In the genomic region with DNA sequence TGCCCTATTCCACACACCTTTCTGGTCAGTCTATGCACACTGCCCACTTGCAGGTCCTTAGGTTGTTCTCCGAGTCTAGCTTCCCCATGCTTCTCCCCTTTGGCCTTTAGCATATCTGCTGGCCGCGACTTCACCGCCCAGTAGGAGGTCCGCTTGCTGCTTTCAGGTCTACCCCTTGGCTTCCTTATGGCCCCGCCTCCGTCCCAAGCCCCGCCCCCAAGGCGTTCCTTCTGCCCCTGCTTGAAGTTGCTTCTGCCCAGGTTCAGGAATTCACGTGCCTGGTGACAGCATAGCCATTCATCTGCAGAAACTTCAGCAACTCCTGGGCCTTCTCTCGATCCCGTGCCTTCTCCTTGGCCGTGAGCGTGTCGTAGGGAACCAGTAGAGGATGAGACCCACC, we compare ENCODE assay signal across 11 mouse cellular contexts. TPM values are rescaled to one million over a fixed set of nuclear protein-coding genes. Genes with fewer than 3 reads are reported as not detected.
DNase-seq lines count a peak whose midpoint lies in the region; ATAC-seq lines count a peak whose summit lies in the region.
"Had no signal": no experiment of that assay in that cellular context is flagged by ENCODE, and none has a peak within 500 bp of the region (broad histone marks: within the 10 kb centered on the region; RNA-seq: fewer than 3 reads in every experiment).

No protein-coding gene starts in this region.

- DNase-seq in urinary bladder, postnatal 14 days (ENCODE audit: low spot score): peak; percentile 61
- no peak for DNase-seq in urinary bladder, adult 2 months (ENCODE audit: low spot score)
- DNase-seq in testis, postnatal 10 days (ENCODE audit: low spot score): peak; percentile 76
- no peak for DNase-seq in midbrain, embryonic 10.5 days (ENCODE audit: low spot score)
- no peak for DNase-seq in layer of hippocampus, adult 11-12 months (ENCODE audit: low spot score)
- DNase-seq: right cerebral cortex, postnatal 14 days had no signal

- H3K36me3 ChIP-seq in liver, embryonic 12.5 days: no peaks in the 10 kb centered on the region
- no peaks in the 10 kb centered on the region for H3K36me3 ChIP-seq in midbrain, embryonic 10.5 days
- no peaks in the 10 kb centered on the region for H3K36me3 ChIP-seq in forebrain, embryonic 13.5 days (ENCODE audit: poor library complexity, severe bottlenecking)
- H3K36me3 ChIP-seq: heart, embryonic 13.5 days had no signal

- H3K27ac ChIP-seq in liver, embryonic 12.5 days: no peak overlapping the region
- H3K27ac ChIP-seq in midbrain, embryonic 10.5 days (replicated peaks): no peak overlapping the region
- no peak overlapping the region for H3K27ac ChIP-seq in forebrain, embryonic 13.5 days
- H3K27ac ChIP-seq: heart, embryonic 13.5 days; liver, embryonic 14.5 days had no signal

- WGBS in liver, embryonic 12.5 days (ENCODE audit: insufficient replicate concordance): 9% methylated on average over 15 of the region's 15 CpGs
- WGBS in midbrain, embryonic 10.5 days: 7% methylated on average over 15 of the region's 15 CpGs
- WGBS in forebrain, embryonic 13.5 days: 11% methylated on average over 15 of the region's 15 CpGs

- H3K4me3 ChIP-seq in liver, embryonic 12.5 days: no peak overlapping the region
- no peak overlapping the region for H3K4me3 ChIP-seq in midbrain, embryonic 10.5 days
- H3K4me3 ChIP-seq in forebrain, embryonic 13.5 days: no peak overlapping the region
- H3K4me3 ChIP-seq: heart, embryonic 13.5 days had no signal

- no peak overlapping the region for H3K9ac ChIP-seq in liver, embryonic 12.5 days
- no peak overlapping the region for H3K9ac ChIP-seq in forebrain, embryonic 13.5 days
- H3K9ac ChIP-seq: heart, embryonic 13.5 days; liver, embryonic 14.5 days had no signal

- no peaks in the 10 kb centered on the region for H3K9me3 ChIP-seq in liver, embryonic 12.5 days (replicated peaks)
- 0 out of 2 replicates have a peak, but pooled peaks cover 4% of the 10 kb centered on the region for H3K9me3 ChIP-seq in midbrain, embryonic 10.5 days (replicated peaks)
- no peaks in the 10 kb centered on the region for H3K9me3 ChIP-seq in forebrain, embryonic 13.5 days (replicated peaks)
- H3K9me3 ChIP-seq: heart, embryonic 13.5 days had no signal

- no peak overlapping the region for H3K4me2 ChIP-seq in liver, embryonic 12.5 days
- H3K4me2 ChIP-seq in forebrain, embryonic 13.5 days: no peak overlapping the region
- H3K4me2 ChIP-seq: heart, embryonic 13.5 days had no signal

- peak; percentile 80 for ATAC-seq in granulocyte monocyte progenitor cell, adult 5-6 weeks (replicated peaks; ENCODE audit: poor library complexity, severe bottlenecking)
- ATAC-seq in liver, embryonic 12.5 days: peak; percentile 31; the same call in 1 of the 2 replicates
- no peak for ATAC-seq in forebrain, embryonic 13.5 days

- peaks cover 67% of the 10 kb centered on the region for H3K27me3 ChIP-seq in liver, embryonic 12.5 days (replicated peaks)
- peaks cover 63% of the 10 kb centered on the region for H3K27me3 ChIP-seq in midbrain, embryonic 10.5 days (ENCODE audit: low read depth, poor library complexity, severe bottlenecking)
- peaks cover 13% of the 10 kb centered on the region; the same call in 1 of the 2 replicates for H3K27me3 ChIP-seq in forebrain, embryonic 13.5 days

- H3K4me1 ChIP-seq in liver, embryonic 12.5 days: peaks cover 4% of the 10 kb centered on the region
- H3K4me1 ChIP-seq in midbrain, embryonic 10.5 days: peaks cover 21% of the 10 kb centered on the region
- peaks cover 47% of the 10 kb centered on the region for H3K4me1 ChIP-seq in forebrain, embryonic 13.5 days

RNA-seq across cellular contexts. Expression of a gene that starts 57.2 kb away (rescaled TPM):
- 0.15 and 0.21 TPM in 2 replicates for polyA plus RNA-seq in urinary bladder, adult 2 months (2012; rRNA removed)
- 4.7 TPM in 1 of 2 replicates, not detected in the other for total RNA-seq in granulocyte monocyte progenitor cell, adult 5-6 weeks (2014; fragmentation: Nextera tagmentation)
- total RNA-seq in granulocyte monocyte progenitor cell, adult 5-6 weeks (2017): 0.69 TPM in 1 of 2 replicates, not detected in the other
- 0.33 and 0.38 TPM in 2 replicates for polyA plus RNA-seq in liver, embryonic 12.5 days (2016; fragmentation: Nextera tagmentation; extraction: Ambion mirVana)
- polyA plus RNA-seq in midbrain, embryonic 10.5 days (2016; fragmentation: Nextera tagmentation; extraction: Ambion mirVana): 0.49 and 0.96 TPM in 2 replicates
- 7.5 and 10.2 TPM in 2 replicates for polyA plus RNA-seq in forebrain, embryonic 13.5 days (2015; fragmentation: Nextera tagmentation; extraction: Ambion mirVana)

Comparison
In these comparisons a context has a peak if more than half of its experiments do, and no peak if none do; other contexts are left out.
1. DNase-seq: peak in urinary bladder, postnatal 14 days (single experiment) and testis, postnatal 10 days (single experiment); none in urinary bladder, adult 2 months (single experiment), midbrain, embryonic 10.5 days (single experiment) and layer of hippocampus, adult 11-12 months (single experiment).